Mouse (Mus musculus) A20 (cell line): ENCODE data around the gene Vmn2r95.
"Not testable (repeated sequence)": the region's sequence is repeated elsewhere in the genome, so short reads cannot be mapped to it uniquely, and the experiment has no call there.

Experiments
- DNase-seq: peaks from one replicate; pipeline ENCODE4 v3.0.0-alpha.2; 2011; ENCODE audit warnings: low read depth, low spot score

Gene Vmn2r95

GRCm38 (mm10) chr17:18423778-18424177, at the start of gene Vmn2r95:
Gene Vmn2r95 (plus strand): TSS chr17:18424078.
- no peak for DNase-seq

- DNase-seq = no peak
Measured at GRCm38 (mm10) chr17:18455619-18456140, 31.8 kb downstream of the Vmn2r95 start.

GRCm38 (mm10) chr17:18458126-18458634, 34.3 kb downstream of the Vmn2r95 start:
- DNase-seq = not testable (repeated sequence)

- no peak for DNase-seq
Measured at GRCm38 (mm10) chr17:18462695-18463094, 38.8 kb downstream of the Vmn2r95 start.

GRCm38 (mm10) chr17:18479885-18480284, 56.0 kb downstream of the Vmn2r95 start:
- no peak for DNase-seq
